Mouse (Mus musculus) frontal cortex, adult (tissue): ENCODE results near the gene Alyref.

Source experiments
- ATAC-seq: cut with Nextera tagmentation; 2 replicates; pipeline ENCODE4 v1.9.2; 2017; ENCODE audit warnings: mild to moderate bottlenecking, moderate library complexity, mixed read lengths; ENCODE audit not compliant: low TSS enrichment

Alyref gene

DNA sequence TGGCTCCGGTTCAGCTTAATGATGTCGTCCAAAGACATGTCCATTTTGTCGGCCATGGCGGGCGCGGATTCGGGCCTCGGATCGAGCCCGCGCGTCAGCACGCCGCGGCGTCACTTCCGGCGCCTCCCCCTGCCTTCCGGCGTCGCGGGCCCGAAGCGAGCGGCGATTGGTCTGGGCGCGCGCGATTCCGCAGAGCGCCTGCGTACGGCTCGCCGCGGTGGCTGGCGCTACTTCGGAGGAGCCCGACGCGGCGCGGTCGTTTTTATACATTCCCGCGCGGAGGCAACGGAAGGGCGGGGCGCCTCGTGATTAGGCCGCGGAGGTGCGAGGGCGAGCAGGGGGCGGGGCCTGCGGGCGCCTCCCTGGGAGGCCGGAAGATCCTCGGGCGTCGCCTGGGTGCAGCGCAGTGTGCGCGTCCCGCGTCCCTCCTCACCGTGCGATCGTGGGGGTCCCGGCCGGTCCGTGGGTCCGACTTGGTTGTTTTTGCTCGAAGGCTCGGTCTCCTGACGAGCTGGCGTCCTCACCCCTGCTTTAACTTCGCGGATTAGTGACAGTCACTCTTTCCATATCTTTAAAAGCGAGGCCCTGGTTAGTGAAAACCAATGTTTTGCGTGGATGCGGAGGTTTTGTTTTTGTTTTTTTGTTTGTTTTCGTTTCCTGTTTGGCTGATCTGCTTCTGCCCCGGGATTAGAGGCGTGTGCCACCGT is at the start of gene Alyref, which contains the start of gene Anapc11:
Alyref (minus strand) TSS at position 83 of the 707 bp plus-strand sequence.
Anapc11 (plus strand) TSS at position 139 of the 707 bp plus-strand sequence.
- peak; percentile 99 for ATAC-seq

DNA sequence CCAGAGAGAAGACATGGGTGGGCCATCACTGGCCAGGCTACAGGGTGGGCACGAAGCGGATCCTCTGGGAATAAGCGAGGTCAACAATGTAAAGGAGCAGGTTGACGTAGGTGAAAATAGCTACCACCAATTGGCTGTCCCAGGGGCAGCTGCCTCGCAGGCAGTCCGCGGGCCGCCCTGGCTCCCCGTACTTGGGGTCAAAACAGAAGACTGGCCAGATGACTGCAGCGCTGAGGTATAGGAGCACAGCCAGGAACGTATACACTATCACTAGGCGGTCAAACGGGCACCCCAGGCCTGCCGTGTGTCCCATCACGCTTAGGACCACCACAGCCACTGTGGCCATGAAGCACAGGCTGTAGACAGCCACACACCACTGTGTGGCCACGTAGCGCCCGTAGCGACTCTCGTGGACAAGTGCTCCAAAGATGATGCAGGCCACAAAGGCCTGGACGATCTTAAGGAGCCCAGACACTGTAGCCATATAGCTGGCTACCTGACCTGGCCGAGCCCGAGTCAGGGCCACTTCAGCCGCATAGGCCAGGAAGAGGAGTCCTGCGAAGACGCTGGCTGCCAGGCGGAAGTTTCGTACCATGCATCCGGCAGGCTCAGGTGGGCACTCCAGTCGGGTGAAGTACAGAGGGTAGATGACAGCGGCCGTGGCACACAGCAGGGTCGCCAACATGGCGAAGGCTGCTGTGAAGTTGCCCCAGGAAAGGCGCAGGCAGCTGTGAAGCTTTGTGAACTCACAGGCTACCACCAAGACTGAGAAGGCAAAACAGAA is 49.1 kb upstream of the Alyref start:
- no peak for ATAC-seq

DNA sequence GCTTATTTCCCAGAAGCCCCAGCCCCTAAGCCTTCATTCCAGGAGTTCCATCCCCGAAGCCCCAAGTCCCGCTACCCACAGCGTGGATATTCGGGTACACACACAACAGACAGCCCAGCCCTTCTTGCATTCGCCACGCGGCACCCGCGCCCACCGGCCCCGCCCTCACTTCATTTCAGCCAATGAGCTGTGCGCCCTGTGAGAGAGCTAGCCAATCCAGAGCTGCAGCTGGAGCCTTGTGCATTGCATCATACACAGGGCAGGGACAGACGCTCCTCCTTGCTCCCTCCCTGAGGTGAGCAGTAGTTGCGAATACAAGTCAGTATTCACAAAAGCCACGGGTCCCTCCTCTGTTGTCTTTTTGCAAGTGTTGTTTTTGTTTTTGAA is 45.4 kb upstream of the Alyref start, which contains the start of gene Pycr1:
Pycr1 (minus strand) TSS at position 169 of the 387 bp plus-strand sequence.
- ATAC-seq: peak; percentile 99

DNA sequence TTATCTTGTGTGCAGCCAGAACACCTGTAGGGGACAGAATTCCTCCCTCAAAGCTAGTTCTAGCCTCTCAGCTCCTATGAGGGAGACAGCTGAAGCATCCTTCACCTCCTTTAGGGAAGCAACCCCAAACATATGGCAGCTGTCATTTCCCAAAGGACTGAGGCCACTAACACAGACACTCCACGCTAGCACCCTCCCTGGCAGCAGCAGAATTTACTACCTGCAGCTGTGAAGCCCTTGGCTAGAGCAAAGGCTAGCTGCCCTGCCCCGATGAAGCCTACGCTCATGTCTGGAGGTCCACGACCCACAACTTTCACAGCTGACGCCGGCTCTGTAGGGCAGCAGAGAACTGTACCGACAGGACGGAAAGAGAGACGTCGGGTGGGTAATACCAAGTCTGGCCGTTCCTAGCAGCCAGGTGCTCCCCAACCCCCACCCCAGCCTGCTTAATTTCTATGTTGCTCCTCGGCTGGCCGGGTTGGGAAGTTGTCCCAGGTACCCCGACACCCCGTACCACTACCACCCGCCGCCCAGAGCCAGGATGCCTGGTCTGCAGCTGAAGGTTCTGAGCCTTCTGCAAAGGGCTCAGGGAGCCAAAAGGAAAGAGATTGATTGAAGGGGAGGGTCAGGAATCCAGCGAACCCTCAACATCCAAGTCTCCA is 44.9 kb upstream of the Alyref start:
- 0 out of 2 replicates have a peak, but pooled peaks have one; percentile 22 for ATAC-seq

GRCm38 (mm10) chr11:120641869-120642268 is 43.7 kb upstream of the Alyref start:
- no peak for ATAC-seq

DNA sequence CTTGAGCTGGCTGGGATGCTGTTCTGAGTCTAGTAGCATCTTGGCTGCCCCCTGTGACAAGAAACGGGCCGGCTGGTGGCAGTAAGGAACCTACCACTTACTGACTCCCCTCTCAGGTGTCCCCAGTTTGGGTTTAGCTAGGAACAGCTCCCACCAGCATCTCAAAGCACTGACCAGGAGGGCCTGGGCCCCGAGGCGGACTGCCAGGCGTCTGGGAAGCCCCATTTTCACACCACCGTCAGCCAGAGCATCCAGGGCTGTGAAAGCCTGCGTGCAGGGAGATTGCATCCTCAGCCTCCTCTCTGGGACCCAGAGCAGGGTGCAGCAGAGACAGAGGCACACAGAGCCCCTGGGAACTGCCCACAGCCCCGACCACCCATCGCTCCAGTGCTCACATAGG is 43.1 kb upstream of the Alyref start:
- no peak for ATAC-seq

- no peak for ATAC-seq
Observed at GRCm38 (mm10) chr11:120634810-120635209, 36.6 kb upstream of the Alyref start.

- ATAC-seq: peak; percentile 88
Observed at GRCm38 (mm10) chr11:120633520-120634343, 35.6 kb upstream of the Alyref start, which contains the start of gene Mafg. Gene Mafg, minus strand, starts transcription at chr11:120633600.

DNA sequence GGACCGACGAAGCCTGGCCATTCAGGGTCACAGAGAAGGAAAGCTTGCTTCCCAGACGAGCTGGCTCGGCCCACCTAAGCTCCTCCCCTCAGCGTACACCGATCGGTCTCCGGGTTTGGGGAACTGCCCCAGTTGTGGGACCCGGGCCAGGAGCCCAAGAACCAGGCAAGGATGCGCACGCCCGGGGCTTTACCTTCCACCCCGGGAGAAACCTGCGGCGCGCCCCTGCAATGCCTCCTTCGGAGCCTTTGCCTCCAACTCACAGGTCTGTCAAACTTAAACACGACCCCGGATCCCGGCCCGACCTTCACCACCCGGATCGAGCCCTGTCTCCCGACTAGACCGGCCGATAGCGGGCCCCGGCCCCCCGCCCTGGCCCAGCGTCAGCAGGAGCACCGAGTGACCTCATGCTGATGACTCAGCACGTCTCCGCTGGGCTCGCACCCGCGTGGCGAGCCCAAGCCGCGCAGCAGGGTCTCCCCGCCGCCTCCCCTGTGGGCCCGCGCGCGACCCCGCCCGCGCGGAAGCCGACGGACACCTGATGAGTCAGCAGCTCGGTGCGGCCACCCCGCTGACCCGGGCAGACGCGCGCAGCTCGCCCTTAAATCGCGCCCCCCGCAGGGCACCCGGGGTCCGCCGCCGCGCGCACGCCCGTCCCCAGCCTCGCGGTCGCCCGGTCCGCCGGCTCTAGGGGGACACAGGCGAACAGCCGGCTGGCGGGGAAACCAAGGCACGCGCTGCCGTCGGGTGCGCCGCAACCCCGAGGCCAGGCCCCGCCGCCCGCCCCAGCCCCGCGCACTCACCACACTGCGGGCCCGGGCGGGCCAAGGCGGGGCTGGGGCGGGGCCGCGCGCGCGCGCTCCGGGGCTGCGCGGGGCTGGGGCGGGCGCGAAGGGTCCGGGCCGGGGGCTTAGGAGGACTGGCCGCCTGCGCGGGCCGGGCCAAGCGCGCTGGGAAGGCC is 34.7 kb upstream of the Alyref start:
- peak; percentile 34 for ATAC-seq

GRCm38 (mm10) chr11:120631726-120632448 is 33.7 kb upstream of the Alyref start:
- no peak for ATAC-seq

DNA sequence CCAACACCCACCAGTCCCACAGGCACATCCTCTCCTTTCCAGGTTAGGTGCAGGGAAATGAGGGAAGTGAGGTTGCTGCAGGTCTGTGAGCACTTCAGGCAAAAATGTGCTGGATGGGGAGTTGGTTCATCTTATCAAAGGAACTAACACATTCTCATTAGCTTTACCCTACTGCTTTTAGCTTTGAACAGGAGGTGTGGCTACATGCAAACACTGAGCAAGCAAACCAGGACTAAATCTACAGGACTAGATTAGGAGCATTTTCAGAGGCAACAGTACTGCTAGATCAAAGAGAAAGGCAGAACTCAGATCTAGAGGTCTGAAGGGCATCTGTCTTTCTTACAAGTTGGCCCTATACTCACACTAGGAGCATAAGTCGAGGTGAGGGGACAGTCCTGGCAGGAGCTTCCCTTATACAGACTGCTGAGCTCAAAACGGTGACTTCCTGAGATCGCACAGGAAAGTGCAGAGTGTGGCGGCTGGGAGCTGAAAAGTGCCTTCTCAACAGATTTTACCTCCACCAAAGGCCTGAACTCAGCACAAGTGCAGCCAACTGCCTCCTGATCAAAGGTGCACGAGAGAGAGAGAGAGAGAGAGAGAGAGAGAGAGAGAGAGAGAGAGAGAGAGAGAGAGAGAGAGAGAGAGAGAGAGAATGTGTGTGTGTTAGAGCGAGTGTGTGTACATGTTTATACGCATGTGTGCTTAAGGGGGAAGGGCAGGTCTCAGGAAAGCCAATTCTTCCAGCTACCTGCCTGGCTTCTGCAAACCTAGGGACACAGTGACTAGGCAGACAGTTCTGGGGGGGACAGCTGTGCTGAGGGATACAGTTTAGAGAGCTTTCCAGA is 32.9 kb upstream of the Alyref start:
- no peak for ATAC-seq

GRCm38 (mm10) chr11:120630401-120630871 is 32.3 kb upstream of the Alyref start:
- ATAC-seq: no peak

DNA sequence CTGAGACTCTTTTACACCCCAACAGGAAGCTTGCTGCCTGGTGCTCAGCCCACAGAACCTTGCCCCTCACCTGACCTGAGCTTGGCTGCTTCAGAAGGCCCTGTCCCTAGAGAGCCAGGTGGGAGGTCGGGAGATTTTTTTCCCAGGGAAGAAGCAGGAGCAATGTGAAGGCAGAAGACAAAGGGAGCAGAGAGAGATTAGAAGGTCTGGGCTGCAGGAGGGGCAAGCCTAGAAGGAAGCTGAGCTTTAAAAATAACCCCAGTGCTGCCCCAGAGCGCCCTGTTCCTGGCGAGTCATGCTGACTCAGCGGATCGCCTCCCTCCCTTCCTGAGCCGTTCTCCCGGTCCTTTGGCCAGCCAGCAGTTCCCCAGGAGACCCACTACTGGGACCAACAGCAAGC is 31.7 kb upstream of the Alyref start:
- ATAC-seq: no peak

DNA sequence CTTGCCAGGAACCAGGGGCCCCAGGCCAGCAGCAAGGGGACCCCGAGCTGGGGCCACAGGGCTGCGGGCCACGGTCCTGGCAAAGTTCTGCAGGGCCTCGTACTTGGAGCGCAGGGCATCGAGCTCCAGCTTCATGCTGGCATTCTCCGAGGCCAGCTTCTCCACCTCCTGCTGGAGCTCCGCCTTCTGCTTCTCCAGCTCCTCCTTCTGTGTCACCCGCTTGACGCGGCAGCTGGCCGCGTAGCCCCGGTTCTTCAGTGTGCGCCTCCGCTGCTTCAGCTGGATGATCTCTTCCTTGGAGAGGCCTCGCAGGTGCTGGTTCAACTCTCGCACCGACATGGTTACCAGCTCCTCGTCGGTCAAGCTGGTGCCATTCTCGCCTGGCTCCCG is 31.2 kb upstream of the Alyref start:
- no peak for ATAC-seq

- ATAC-seq: no peak
Observed at GRCm38 (mm10) chr11:120628601-120629340, 30.6 kb upstream of the Alyref start.

- no peak for ATAC-seq
Observed at GRCm38 (mm10) chr11:120627468-120628300, 29.5 kb upstream of the Alyref start.
